Mouse (Mus musculus): ENCODE measurements around the gene Sgip1. TPM values are rescaled to one million over a fixed set of nuclear protein-coding genes. Genes with fewer than 3 reads are reported as not detected.

Sgip1 gene
- total and polyA plus RNA-seq, 2 experiments from 2014 or later, result 51.4 to 78.0 TPM

DNA sequence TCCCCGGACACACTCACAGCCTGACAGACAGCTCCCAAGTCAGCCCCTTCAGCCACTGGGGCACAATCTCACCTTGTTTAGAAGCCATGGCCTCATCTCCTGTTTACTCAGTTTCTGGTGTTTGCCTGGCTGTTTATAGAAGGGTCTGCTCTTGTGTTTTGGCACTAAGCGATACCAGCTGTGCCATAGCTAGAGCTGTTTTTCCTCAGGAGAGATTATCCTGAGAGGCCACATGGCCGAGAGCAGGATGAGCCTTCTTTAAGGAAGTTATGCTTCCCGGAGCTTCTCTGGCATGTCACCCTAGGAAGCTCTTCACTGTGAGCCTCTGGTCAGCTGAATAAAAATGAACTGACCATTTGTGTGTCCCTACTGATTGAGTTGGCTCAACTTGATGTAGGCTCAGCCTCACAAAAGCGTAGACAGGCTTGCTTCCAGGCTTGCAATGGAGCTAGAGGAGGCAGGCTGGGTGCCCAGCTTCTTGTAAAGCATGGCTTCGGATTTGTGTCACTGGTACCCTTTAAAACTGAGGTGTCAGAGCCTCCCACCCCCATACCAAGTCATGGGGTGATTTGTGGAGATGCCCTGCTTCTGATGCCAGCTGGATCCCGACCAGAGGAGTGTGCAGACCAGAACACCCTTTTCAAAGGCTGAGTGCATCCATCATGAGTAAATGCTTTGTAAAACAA, 42.1 kb downstream of the Sgip1 start:
- ATAC-seq (ENCODE audit: low FRiP score) (peak; percentile 49), DNase-seq (ENCODE audit: low spot score) (peak; percentile 81)
- Histone ChIP-seq H3K4me1 (ENCODE audit: insufficient read depth, low read length) (no peaks in the 10 kb centered on the region), H3K4me3 (ENCODE audit: low read depth, low read length) (no peak overlapping the region), H3K9me3 (ENCODE audit: low read length) (no peaks in the 10 kb centered on the region), H3K4me2 (ENCODE audit: low read depth, low read length, poor library complexity, severe bottlenecking) (no peak overlapping the region), H3K9ac (replicated peaks; ENCODE audit: low read length, poor library complexity, severe bottlenecking) (no peak overlapping the region), H3K36me3 (ENCODE audit: insufficient read depth, low read length) (no peaks in the 10 kb centered on the region), H3K27ac (ENCODE audit: low read depth, low read length) (no peak overlapping the region), H3K27me3 (ENCODE audit: insufficient read depth, low read length) (no peaks in the 10 kb centered on the region)
- WGBS, result 70% methylated on average over 7 of the region's 7 CpGs
- TF ChIP-seq CTCF (IDR thresholded peaks at IDR 0.05), result no peak

DNA sequence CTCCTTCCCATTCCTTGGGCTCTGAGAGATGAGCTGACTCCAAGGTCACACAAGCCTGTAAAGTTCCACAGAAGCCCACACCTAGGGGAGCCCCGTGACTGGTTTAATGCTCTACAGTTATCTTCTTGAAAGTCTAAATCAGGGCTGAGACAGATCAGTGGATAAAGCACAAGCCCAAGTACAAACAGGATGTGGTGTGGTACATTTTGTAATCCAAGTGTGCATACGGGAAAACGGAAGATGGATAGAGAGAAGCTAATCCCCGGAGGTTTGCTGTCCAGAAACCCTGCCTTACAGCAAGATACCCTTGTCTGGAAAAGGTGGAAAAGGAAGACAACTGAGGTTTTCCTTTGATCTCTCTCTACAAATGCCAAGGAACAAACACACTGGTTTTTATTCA, 44.1 kb downstream of the Sgip1 start:
- TF ChIP-seq CTCF (IDR thresholded peaks at IDR 0.05), result no peak
- H3K4me2 ChIP-seq (ENCODE audit: low read depth, low read length, poor library complexity, severe bottlenecking), result no peak overlapping the region
- H3K27ac ChIP-seq (ENCODE audit: low read depth, low read length), result no peak overlapping the region
- ATAC-seq (ENCODE audit: low FRiP score) (no peak), DNase-seq (ENCODE audit: low spot score) (no peak)
- no peaks in the 10 kb centered on the region for H3K9me3 ChIP-seq (ENCODE audit: low read length)
- 79% methylated on average over 4 of the region's 4 CpGs for whole genome bisulfite sequencing
- no peaks in the 10 kb centered on the region for H3K36me3 ChIP-seq (ENCODE audit: insufficient read depth, low read length)
- H3K4me1 ChIP-seq (ENCODE audit: insufficient read depth, low read length), result no peaks in the 10 kb centered on the region
- no peaks in the 10 kb centered on the region for H3K27me3 ChIP-seq (ENCODE audit: insufficient read depth, low read length)
- no peak overlapping the region for H3K4me3 ChIP-seq (ENCODE audit: low read depth, low read length)
- H3K9ac ChIP-seq (replicated peaks; ENCODE audit: low read length, poor library complexity, severe bottlenecking), result no peak overlapping the region

DNA sequence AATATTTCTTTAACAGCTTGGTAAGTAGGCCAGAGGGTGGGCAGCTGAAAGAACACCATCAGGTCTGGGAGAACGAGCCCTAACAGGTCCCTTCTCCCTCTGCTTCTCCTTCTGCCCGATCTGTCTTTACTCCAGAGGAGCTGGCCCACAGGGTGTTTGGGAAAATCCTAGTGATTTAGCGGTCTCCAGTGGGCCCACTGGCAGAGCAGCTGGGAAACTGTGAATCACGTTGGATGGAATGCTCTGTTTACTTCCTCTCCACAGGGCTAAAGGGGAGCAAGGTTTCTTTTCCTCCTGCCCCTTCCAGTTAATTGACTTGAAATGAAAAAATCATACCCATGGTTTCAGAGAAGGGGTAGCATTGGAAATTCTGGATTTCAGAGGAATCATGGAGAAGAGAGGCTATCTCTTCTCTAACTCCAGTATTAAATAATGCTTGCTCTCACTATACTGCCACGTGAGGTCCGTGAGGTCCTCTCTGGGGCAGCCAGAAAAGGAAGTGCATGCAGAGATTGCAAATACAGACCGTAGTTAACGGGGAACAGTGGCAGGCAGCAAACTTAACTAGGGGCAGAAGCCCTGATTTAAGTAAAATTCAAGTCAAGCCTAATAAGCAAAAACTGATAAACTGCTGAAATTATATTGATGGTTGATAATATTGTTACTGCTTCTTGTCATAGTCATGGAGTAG, 51.1 kb downstream of the Sgip1 start:
- Histone ChIP-seq H3K4me2 (ENCODE audit: low read depth, low read length, poor library complexity, severe bottlenecking) (no peak overlapping the region), H3K4me3 (ENCODE audit: low read depth, low read length) (no peak overlapping the region), H3K9ac (replicated peaks; ENCODE audit: low read length, poor library complexity, severe bottlenecking) (no peak overlapping the region), H3K36me3 (ENCODE audit: insufficient read depth, low read length) (no peaks in the 10 kb centered on the region), H3K27ac (ENCODE audit: low read depth, low read length) (no peak overlapping the region), H3K27me3 (ENCODE audit: insufficient read depth, low read length) (no peaks in the 10 kb centered on the region), H3K4me1 (ENCODE audit: insufficient read depth, low read length) (no peaks in the 10 kb centered on the region), H3K9me3 (ENCODE audit: low read length) (no peaks in the 10 kb centered on the region)
- DNase-seq (ENCODE audit: low spot score) (no peak), ATAC-seq (ENCODE audit: low FRiP score) (no peak)
- no peak for TF ChIP-seq CTCF (IDR thresholded peaks at IDR 0.05)
- 79% methylated on average over 8 of the region's 8 CpGs for WGBS

DNA sequence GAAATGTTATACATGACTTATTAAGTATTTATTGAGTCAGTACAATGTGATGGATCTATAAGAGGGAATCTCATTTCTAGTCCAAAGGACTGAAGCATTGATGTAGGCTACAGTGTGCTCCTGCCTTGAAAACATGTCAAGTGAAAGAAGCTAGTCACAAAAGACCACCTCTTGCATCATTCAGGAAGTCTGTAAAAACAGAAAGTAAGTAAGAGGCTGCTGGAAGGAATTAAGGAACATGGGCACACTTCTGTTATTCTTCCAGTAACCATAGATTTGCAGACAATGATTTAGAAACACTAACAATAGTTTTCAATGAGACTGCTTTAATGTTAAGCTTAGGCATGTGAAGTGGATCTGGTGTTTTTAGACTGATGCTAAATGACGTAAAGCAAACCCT, 60.4 kb downstream of the Sgip1 start:
- Histone ChIP-seq H3K27me3 (ENCODE audit: insufficient read depth, low read length) (no peaks in the 10 kb centered on the region), H3K27ac (ENCODE audit: low read depth, low read length) (no peak overlapping the region), H3K9ac (replicated peaks; ENCODE audit: low read length, poor library complexity, severe bottlenecking) (no peak overlapping the region), H3K36me3 (ENCODE audit: insufficient read depth, low read length) (no peaks in the 10 kb centered on the region), H3K4me2 (ENCODE audit: low read depth, low read length, poor library complexity, severe bottlenecking) (no peak overlapping the region), H3K4me3 (ENCODE audit: low read depth, low read length) (no peak overlapping the region), H3K9me3 (ENCODE audit: low read length) (no peaks in the 10 kb centered on the region), H3K4me1 (ENCODE audit: insufficient read depth, low read length) (no peaks in the 10 kb centered on the region)
- WGBS, result 94% methylated on average over 1 of the region's 1 CpGs
- no peak for TF ChIP-seq CTCF (IDR thresholded peaks at IDR 0.05)
- DNase-seq (ENCODE audit: low spot score), result no peak
- no peak for ATAC-seq (ENCODE audit: low FRiP score)

DNA sequence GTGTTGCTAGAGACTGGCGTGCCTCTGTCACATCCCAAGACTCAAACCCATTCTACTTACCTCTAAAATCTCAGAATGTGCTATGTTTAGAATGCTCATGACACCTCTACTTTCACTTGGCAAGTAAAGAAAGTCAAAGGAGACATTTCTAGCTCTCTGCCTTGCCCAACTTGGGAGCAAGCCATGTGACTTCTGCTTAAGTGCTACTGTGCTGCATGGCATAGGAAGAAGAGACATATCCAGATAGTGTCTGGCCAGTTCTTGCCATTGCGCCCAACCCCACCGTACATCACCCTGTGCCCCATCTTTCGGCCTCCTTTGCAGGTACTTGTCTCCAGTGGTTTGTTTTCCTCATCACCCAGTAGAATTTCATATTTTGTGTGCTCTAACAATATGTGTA, 60.8 kb downstream of the Sgip1 start:
- H3K36me3 ChIP-seq (ENCODE audit: insufficient read depth, low read length), result no peaks in the 10 kb centered on the region
- H3K9ac ChIP-seq (replicated peaks; ENCODE audit: low read length, poor library complexity, severe bottlenecking), result no peak overlapping the region
- no peak overlapping the region for H3K4me3 ChIP-seq (ENCODE audit: low read depth, low read length)
- no peak overlapping the region for H3K4me2 ChIP-seq (ENCODE audit: low read depth, low read length, poor library complexity, severe bottlenecking)
- no peaks in the 10 kb centered on the region for H3K9me3 ChIP-seq (ENCODE audit: low read length)
- ATAC-seq (ENCODE audit: low FRiP score) (no peak), DNase-seq (ENCODE audit: low spot score) (no peak)
- no peak for TF ChIP-seq CTCF (IDR thresholded peaks at IDR 0.05)
- no peaks in the 10 kb centered on the region for H3K4me1 ChIP-seq (ENCODE audit: insufficient read depth, low read length)
- no peaks in the 10 kb centered on the region for H3K27me3 ChIP-seq (ENCODE audit: insufficient read depth, low read length)
- no peak overlapping the region for H3K27ac ChIP-seq (ENCODE audit: low read depth, low read length)
- WGBS, result 96% methylated on average over 4 of the region's 4 CpGs

DNA sequence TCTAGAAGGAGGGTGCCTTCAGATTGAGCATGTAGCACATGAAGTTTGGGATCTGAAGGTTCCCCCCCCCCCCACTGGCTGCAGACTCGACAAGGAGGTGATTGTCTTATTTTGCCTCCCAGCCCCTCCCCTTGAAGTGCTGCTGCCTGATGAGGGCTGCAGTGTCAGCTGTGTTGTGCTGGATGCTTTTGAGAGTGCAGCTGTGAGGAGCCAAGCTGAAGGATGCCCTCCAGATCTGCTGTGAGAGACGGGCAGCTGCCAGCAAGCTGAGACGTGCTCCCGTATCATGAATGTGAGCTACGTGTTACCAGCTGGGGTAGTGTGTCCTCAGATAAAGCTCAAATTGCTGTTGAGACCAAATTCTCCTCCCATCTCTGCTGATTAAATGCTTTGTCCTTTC, 63.5 kb downstream of the Sgip1 start:
- Histone ChIP-seq H3K9me3 (ENCODE audit: low read length) (no peaks in the 10 kb centered on the region), H3K27ac (ENCODE audit: low read depth, low read length) (no peak overlapping the region), H3K27me3 (ENCODE audit: insufficient read depth, low read length) (no peaks in the 10 kb centered on the region), H3K36me3 (ENCODE audit: insufficient read depth, low read length) (no peaks in the 10 kb centered on the region), H3K4me2 (ENCODE audit: low read depth, low read length, poor library complexity, severe bottlenecking) (no peak overlapping the region), H3K4me3 (ENCODE audit: low read depth, low read length) (no peak overlapping the region), H3K9ac (replicated peaks; ENCODE audit: low read length, poor library complexity, severe bottlenecking) (no peak overlapping the region), H3K4me1 (ENCODE audit: insufficient read depth, low read length) (no peaks in the 10 kb centered on the region)
- WGBS, result 58% methylated on average over 5 of the region's 5 CpGs
- TF ChIP-seq CTCF (IDR thresholded peaks at IDR 0.05), result no peak
- ATAC-seq (ENCODE audit: low FRiP score), result no peak
- peak; percentile 19 for DNase-seq (ENCODE audit: low spot score)

Measured in midbrain, postnatal 0 days (tissue).